Mouse (Mus musculus): ENCODE measurements around the gene Reg3g.
A peak's percentile ranks its signal among the peaks of the same experiment; 100 is the strongest.
"Not testable (repeated sequence)": the region's sequence is repeated elsewhere in the genome, so short reads cannot be mapped to it uniquely, and the experiment has no call there.

Reg3g gene

GRCm38 (mm10) chr6:78468772-78469171, at the start of gene Reg3g:
Gene Reg3g (minus strand): TSS chr6:78468872.
- no peak for DNase-seq (ENCODE audit: low spot score)

GRCm38 (mm10) chr6:78515777-78516446, 47.2 kb upstream of the Reg3g start:
- DNase-seq (ENCODE audit: low spot score) = no peak

- peak; percentile 18 for DNase-seq (ENCODE audit: low spot score)
Observed at GRCm38 (mm10) chr6:78512833-78513232, 44.2 kb upstream of the Reg3g start.

- DNase-seq (ENCODE audit: low spot score) = no peak
Observed at GRCm38 (mm10) chr6:78510173-78510900, 41.7 kb upstream of the Reg3g start.

- no peak for DNase-seq (ENCODE audit: low spot score)
Observed at GRCm38 (mm10) chr6:78505745-78506144, 37.1 kb upstream of the Reg3g start.

- DNase-seq (ENCODE audit: low spot score) = no peak
Observed at GRCm38 (mm10) chr6:78494633-78495032, 26.0 kb upstream of the Reg3g start.

- no peak for DNase-seq (ENCODE audit: low spot score)
Observed at GRCm38 (mm10) chr6:78469287-78469686, 615 bp upstream of the Reg3g start.

GRCm38 (mm10) chr6:78463266-78463665, 5.4 kb downstream of the Reg3g start:
- DNase-seq (ENCODE audit: low spot score) = no peak

- DNase-seq (ENCODE audit: low spot score) = no peak
Observed at GRCm38 (mm10) chr6:78462360-78462759, 6.3 kb downstream of the Reg3g start.

GRCm38 (mm10) chr6:78460191-78460825, 8.4 kb downstream of the Reg3g start:
- DNase-seq (ENCODE audit: low spot score) = peak; percentile 44

- DNase-seq (ENCODE audit: low spot score) = no peak
Observed at GRCm38 (mm10) chr6:78452804-78453203, 15.9 kb downstream of the Reg3g start.

GRCm38 (mm10) chr6:78448409-78448808, 20.3 kb downstream of the Reg3g start:
- no peak for DNase-seq (ENCODE audit: low spot score)

- no peak for DNase-seq (ENCODE audit: low spot score)
Observed at GRCm38 (mm10) chr6:78447202-78447601, 21.5 kb downstream of the Reg3g start.

GRCm38 (mm10) chr6:78425497-78425896, 43.2 kb downstream of the Reg3g start:
- no peak for DNase-seq (ENCODE audit: low spot score)

GRCm38 (mm10) chr6:78422411-78422810, 46.3 kb downstream of the Reg3g start, which contains the start of gene Reg1:
Gene Reg1 (plus strand): TSS chr6:78422711.
- DNase-seq (ENCODE audit: low spot score) = not testable (repeated sequence)
